Mouse (Mus musculus) liver, adult (tissue): ENCODE results near the gene Epn2.

Source experiments
- GATA4 ChIP-seq: IDR thresholded peaks from 2 replicates; pipeline ENCODE4 v1.6.1; 2014; ENCODE audit warnings: mild to moderate bottlenecking, low read length; ENCODE audit not compliant: insufficient replicate concordance

The Epn2 gene

GRCm38 (mm10) chr11:61526872-61527271, 52.6 kb downstream of the Epn2 start:
- no peak for TF ChIP-seq GATA4

- no peak for TF ChIP-seq GATA4
Measured at GRCm38 (mm10) chr11:61519484-61520107, 59.9 kb downstream of the Epn2 start.

- no peak for TF ChIP-seq GATA4
Measured at GRCm38 (mm10) chr11:61518871-61519270, 60.6 kb downstream of the Epn2 start.

GRCm38 (mm10) chr11:61517971-61518370, 61.5 kb downstream of the Epn2 start:
- TF ChIP-seq GATA4: no peak

- TF ChIP-seq GATA4: no peak
Measured at GRCm38 (mm10) chr11:61514953-61515352, 64.5 kb downstream of the Epn2 start.

- TF ChIP-seq GATA4: no peak
Measured at GRCm38 (mm10) chr11:61504713-61505257, 74.7 kb downstream of the Epn2 start, which contains the start of gene B9d1. Gene B9d1 (plus strand): TSS chr11:61505144.

- no peak for TF ChIP-seq GATA4
Measured at GRCm38 (mm10) chr11:61503933-61504332, 75.6 kb downstream of the Epn2 start.

GRCm38 (mm10) chr11:61498736-61499504, 80.6 kb downstream of the Epn2 start:
- no peak for TF ChIP-seq GATA4

- no peak for TF ChIP-seq GATA4
Measured at GRCm38 (mm10) chr11:61497490-61497889, 82.0 kb downstream of the Epn2 start.

- TF ChIP-seq GATA4: no peak
Measured at GRCm38 (mm10) chr11:61495528-61495927, 84.0 kb downstream of the Epn2 start.

GRCm38 (mm10) chr11:61494129-61494997, 85.1 kb downstream of the Epn2 start, which contains the start of gene Mapk7:
Gene Mapk7 (minus strand): TSS chr11:61494406.
- peak; percentile 89; the same call in 1 of the 2 replicates for TF ChIP-seq GATA4

GRCm38 (mm10) chr11:61493525-61494128, 85.9 kb downstream of the Epn2 start:
- no peak for TF ChIP-seq GATA4

GRCm38 (mm10) chr11:61492749-61493401, 86.6 kb downstream of the Epn2 start:
- no peak for TF ChIP-seq GATA4

- no peak for TF ChIP-seq GATA4
Measured at GRCm38 (mm10) chr11:61490944-61491520, 88.5 kb downstream of the Epn2 start.
